Mouse (Mus musculus): ENCODE data around the gene Atp6v0e2. TPM values are rescaled to one million over a fixed set of nuclear protein-coding genes. Genes with fewer than 3 reads are reported as not detected.
"Not testable (repeated sequence)": the region's sequence is repeated elsewhere in the genome, so short reads cannot be mapped to it uniquely, and the experiment has no call there.

Atp6v0e2 gene
- polyA plus RNA-seq, 1 experiment from 2014 or later, result 20.4 TPM

DNA sequence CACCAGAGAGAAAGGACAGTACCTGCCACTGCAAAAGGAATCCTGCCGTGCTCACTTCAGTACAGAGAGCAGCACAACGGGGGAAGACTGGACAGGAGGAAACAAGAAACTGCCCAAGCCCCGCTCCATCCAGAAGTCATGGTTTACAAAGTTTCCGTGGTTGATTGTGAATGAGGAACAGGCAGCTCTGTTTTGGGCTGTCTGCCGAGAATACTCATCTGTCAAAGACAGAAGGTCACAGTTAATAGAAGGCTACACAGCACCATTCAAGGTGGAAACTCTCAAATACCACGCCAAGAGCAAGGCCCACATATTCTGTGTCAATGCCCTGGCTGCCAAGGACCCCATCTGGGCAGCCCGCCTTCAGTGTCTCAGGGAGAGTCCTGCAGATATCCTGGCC lies 25.6 kb upstream of the Atp6v0e2 start:
- 81% methylated on average over 7 of the region's 7 CpGs for WGBS
- Histone ChIP-seq H3K4me3 (no peak overlapping the region), H3K36me3 (peaks cover 64% of the 10 kb centered on the region), H3K27ac (ENCODE audit: poor library complexity, severe bottlenecking) (no peak overlapping the region), H3K4me2 (no peak overlapping the region), H3K9ac (no peak overlapping the region), H3K4me1 (replicated peaks) (no peaks in the 10 kb centered on the region), H3K9me3 (replicated peaks) (no peaks in the 10 kb centered on the region; the same call in 1 of the 2 replicates), H3K27me3 (replicated peaks) (no peaks in the 10 kb centered on the region)
- no peak for ATAC-seq (ENCODE audit: insufficient number of reproducible peaks, low FRiP score)

DNA sequence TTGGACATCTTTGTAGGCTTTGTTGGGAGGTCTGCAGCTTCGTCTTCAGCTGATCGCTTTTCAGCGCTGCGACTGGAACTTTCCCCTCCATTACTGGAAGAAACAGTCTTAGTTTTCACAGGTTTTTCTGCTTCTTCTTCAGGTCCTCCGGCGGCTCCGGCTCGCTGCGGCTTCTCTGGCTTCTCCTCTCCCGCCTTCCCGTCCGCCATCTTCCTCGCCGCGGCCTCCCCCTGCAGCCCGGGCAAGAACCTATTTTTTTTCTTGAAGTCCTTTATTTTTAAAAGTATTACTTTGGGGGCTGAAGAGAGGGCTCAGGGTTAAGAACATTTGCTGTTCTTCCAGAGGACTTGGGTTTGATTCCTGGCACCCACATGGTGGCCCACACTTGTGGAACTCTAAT lies 12.5 kb upstream of the Atp6v0e2 start:
- H3K36me3 ChIP-seq, result peaks cover 16% of the 10 kb centered on the region
- ATAC-seq (ENCODE audit: insufficient number of reproducible peaks, low FRiP score); H3K27me3 ChIP-seq (replicated peaks); H3K9ac ChIP-seq; H3K9me3 ChIP-seq (replicated peaks); H3K4me1 ChIP-seq (replicated peaks); H3K27ac ChIP-seq (ENCODE audit: poor library complexity, severe bottlenecking); H3K4me3 ChIP-seq; H3K4me2 ChIP-seq: not testable (repeated sequence)
- 90% methylated on average over 16 of the region's 16 CpGs for WGBS

- peaks cover 17% of the 10 kb centered on the region for H3K36me3 ChIP-seq
- H3K4me3 ChIP-seq, result no peak overlapping the region
- ATAC-seq (ENCODE audit: insufficient number of reproducible peaks, low FRiP score), result no peak
- no peaks in the 10 kb centered on the region for H3K27me3 ChIP-seq (replicated peaks)
- no peak overlapping the region for H3K27ac ChIP-seq (ENCODE audit: poor library complexity, severe bottlenecking)
- peaks cover 18% of the 10 kb centered on the region for H3K4me1 ChIP-seq (replicated peaks)
- H3K9me3 ChIP-seq (replicated peaks), result no peaks in the 10 kb centered on the region
- WGBS, result 62% methylated on average over 9 of the region's 9 CpGs
- no peak overlapping the region for H3K4me2 ChIP-seq
- H3K9ac ChIP-seq, result no peak overlapping the region
These were observed 9.5 kb upstream of the Atp6v0e2 start for GRCm38 (mm10) chr6:48527901-48528300.

DNA sequence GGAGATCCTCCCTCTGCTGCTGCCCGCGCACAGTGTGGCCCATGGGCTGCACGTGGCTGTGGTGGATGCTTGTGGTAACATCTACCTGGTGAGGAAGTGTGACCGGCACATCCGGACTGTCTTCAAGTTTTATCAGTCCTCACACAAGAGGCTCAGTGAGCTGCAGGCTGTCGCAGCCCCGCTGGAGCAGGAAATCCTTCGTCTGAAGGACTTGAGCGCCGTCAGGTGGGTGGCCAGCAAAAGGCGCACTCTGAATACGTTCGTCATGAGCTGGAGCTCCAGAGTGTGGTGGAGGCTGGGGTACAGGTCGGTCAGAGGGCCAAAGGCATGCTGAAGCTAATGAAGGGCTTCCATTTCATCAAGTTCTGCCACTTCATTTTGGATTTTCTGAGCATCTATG lies 8.2 kb upstream of the Atp6v0e2 start:
- H3K4me1 ChIP-seq (replicated peaks), result peaks cover 18% of the 10 kb centered on the region
- H3K9me3 ChIP-seq (replicated peaks), result no peaks in the 10 kb centered on the region
- H3K27ac ChIP-seq (ENCODE audit: poor library complexity, severe bottlenecking), result no peak overlapping the region
- no peak overlapping the region for H3K4me2 ChIP-seq
- ATAC-seq (ENCODE audit: insufficient number of reproducible peaks, low FRiP score), result no peak
- H3K27me3 ChIP-seq (replicated peaks), result no peaks in the 10 kb centered on the region
- H3K4me3 ChIP-seq, result no peak overlapping the region
- WGBS, result 63% methylated on average over 14 of the region's 14 CpGs
- no peak overlapping the region for H3K9ac ChIP-seq
- peaks cover 17% of the 10 kb centered on the region for H3K36me3 ChIP-seq

DNA sequence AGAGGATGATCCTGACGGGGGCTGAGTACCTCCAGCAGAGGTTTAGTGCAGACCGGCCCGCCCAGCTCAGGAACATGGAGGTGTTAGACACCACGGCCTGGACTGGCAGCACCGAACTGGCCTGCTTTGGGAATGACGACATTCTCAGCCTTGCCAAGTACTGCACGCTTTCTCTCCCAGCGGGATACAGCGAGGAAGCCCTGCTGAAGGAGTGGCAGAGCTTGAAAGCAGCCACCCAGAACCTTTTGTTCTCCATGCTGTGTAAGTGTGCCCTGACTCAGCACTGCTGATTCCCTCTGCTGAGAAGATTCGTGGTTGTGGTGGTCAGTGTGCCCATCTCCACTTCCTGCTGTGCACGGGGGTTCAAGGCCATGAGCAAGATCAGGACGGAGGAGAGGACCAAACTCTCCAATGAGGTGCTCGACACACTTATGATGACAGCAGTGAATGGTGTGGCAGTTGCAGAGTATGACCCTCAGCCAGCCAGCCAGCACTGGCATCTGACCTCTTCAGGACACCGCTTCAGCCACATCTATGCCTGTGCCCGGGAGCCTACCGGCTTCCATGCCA lies 7.5 kb upstream of the Atp6v0e2 start:
- Histone ChIP-seq H3K27me3 (replicated peaks) (no peaks in the 10 kb centered on the region), H3K4me3 (no peak overlapping the region), H3K4me1 (replicated peaks) (peaks cover 18% of the 10 kb centered on the region), H3K4me2 (no peak overlapping the region), H3K27ac (ENCODE audit: poor library complexity, severe bottlenecking) (no peak overlapping the region), H3K9me3 (replicated peaks) (no peaks in the 10 kb centered on the region), H3K36me3 (peaks cover 15% of the 10 kb centered on the region), H3K9ac (peak overlapping the region; percentile 20; the same call in 1 of the 2 replicates)
- WGBS, result 75% methylated on average over 16 of the region's 16 CpGs
- ATAC-seq (ENCODE audit: insufficient number of reproducible peaks, low FRiP score), result no peak

- peaks cover 11% of the 10 kb centered on the region; the same call in 1 of the 2 replicates for H3K36me3 ChIP-seq
- 57% methylated on average over 2 of the region's 2 CpGs for WGBS
- no peak overlapping the region for H3K4me2 ChIP-seq
- H3K4me3 ChIP-seq, result no peak overlapping the region
- H3K9me3 ChIP-seq (replicated peaks), result no peaks in the 10 kb centered on the region
- H3K27ac ChIP-seq (ENCODE audit: poor library complexity, severe bottlenecking), result no peak overlapping the region
- H3K4me1 ChIP-seq (replicated peaks), result peaks cover 18% of the 10 kb centered on the region
- ATAC-seq (ENCODE audit: insufficient number of reproducible peaks, low FRiP score), result no peak
- no peak overlapping the region for H3K9ac ChIP-seq
- no peaks in the 10 kb centered on the region for H3K27me3 ChIP-seq (replicated peaks)
These were observed 6.6 kb upstream of the Atp6v0e2 start for GRCm38 (mm10) chr6:48530862-48531261.

DNA sequence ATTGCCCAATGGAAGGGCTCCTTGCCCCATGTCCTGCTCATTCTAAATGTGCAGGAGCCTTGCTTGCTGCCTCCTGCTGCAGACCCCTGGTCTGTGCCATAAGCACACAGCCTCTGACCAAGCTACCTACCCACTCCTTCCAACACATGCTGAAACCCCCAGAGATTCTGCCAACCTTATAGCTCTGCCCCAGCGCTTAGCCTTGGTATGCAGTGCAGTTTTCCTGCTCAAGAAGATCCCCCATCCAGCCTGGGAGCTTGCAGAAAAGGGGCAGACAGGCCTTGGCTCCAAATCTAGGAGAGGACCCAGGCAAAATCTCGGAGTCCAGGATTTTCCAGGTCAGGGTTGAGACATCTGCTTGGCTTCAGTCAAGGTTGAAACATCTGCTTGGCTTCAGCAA lies 3.9 kb upstream of the Atp6v0e2 start:
- Histone ChIP-seq H3K9me3 (replicated peaks) (no peaks in the 10 kb centered on the region), H3K4me1 (replicated peaks) (peaks cover 34% of the 10 kb centered on the region), H3K9ac (no peak overlapping the region), H3K27ac (ENCODE audit: poor library complexity, severe bottlenecking) (no peak overlapping the region), H3K36me3 (peaks cover 7% of the 10 kb centered on the region; the same call in 1 of the 2 replicates), H3K4me2 (no peak overlapping the region), H3K4me3 (no peak overlapping the region), H3K27me3 (replicated peaks) (no peaks in the 10 kb centered on the region)
- WGBS, result 74% methylated on average over 2 of the region's 2 CpGs
- no peak for ATAC-seq (ENCODE audit: insufficient number of reproducible peaks, low FRiP score)

DNA sequence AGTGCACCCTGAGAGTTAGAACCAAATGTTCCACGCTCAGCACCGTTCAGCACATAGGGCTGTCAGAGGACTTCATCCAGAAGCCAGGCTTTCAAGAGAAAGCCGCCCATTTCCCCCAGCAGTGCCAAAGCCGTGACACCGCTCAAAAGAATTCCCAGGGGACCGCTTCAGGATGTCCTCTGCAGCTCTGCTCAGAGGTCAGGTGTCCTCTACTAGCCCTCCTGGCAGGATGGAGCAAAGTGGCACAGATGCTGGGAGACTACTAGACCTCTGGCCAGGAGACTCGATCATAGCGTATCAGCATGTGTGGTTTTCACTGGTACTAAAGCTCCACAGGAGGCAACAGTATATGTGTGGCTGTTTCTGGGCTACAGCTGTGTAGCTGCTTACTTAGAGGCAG lies 2.5 kb upstream of the Atp6v0e2 start:
- no peak for ATAC-seq (ENCODE audit: insufficient number of reproducible peaks, low FRiP score)
- 77% methylated on average over 8 of the region's 8 CpGs for WGBS
- peaks cover 33% of the 10 kb centered on the region for H3K4me1 ChIP-seq (replicated peaks)
- no peak overlapping the region for H3K27ac ChIP-seq (ENCODE audit: poor library complexity, severe bottlenecking)
- H3K9me3 ChIP-seq (replicated peaks), result no peaks in the 10 kb centered on the region
- no peaks in the 10 kb centered on the region for H3K27me3 ChIP-seq (replicated peaks)
- H3K36me3 ChIP-seq, result peaks cover 5% of the 10 kb centered on the region; the same call in 1 of the 2 replicates
- H3K9ac ChIP-seq, result no peak overlapping the region
- no peak overlapping the region for H3K4me2 ChIP-seq
- no peak overlapping the region for H3K4me3 ChIP-seq

DNA sequence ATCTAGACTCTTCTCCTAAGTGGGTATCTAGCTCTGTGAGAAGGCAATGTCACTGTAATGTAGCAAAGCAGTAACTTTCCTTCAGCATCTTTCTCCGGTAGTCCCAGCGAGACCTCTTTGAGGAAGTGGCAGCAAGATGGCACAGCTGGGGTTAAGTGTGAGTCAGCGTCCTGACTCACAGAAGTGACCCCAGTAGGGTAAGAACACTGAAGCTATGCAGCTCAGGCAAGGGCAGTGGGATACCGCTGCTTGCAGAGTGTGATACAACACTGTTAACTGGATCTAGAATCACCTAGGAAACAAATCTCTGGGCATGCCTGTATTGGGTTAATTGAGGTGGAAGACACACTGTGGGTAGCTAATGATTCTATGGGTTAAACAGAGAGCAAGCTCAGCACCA lies 1.3 kb upstream of the Atp6v0e2 start:
- peaks cover 21% of the 10 kb centered on the region for H3K4me1 ChIP-seq (replicated peaks)
- whole genome bisulfite sequencing, result 58% methylated on average over 4 of the region's 4 CpGs
- H3K9me3 ChIP-seq (replicated peaks), result no peaks in the 10 kb centered on the region
- no peak for ATAC-seq (ENCODE audit: insufficient number of reproducible peaks, low FRiP score)
- peaks cover 8% of the 10 kb centered on the region for H3K36me3 ChIP-seq
- H3K27me3 ChIP-seq (replicated peaks), result no peaks in the 10 kb centered on the region
- no peak overlapping the region for H3K9ac ChIP-seq
- H3K4me2 ChIP-seq, result no peak overlapping the region
- no peak overlapping the region for H3K4me3 ChIP-seq
- H3K27ac ChIP-seq (ENCODE audit: poor library complexity, severe bottlenecking), result no peak overlapping the region

GRCm38 (mm10) chr6:48538841-48539737 lies 1.7 kb downstream of the Atp6v0e2 start:
- Histone ChIP-seq H3K4me1 (replicated peaks) (peaks cover 26% of the 10 kb centered on the region), H3K27me3 (replicated peaks) (no peaks in the 10 kb centered on the region), H3K27ac (ENCODE audit: poor library complexity, severe bottlenecking) (no peak overlapping the region), H3K9me3 (replicated peaks) (no peaks in the 10 kb centered on the region), H3K36me3 (peaks cover 3% of the 10 kb centered on the region; the same call in 1 of the 2 replicates), H3K4me2 (no peak overlapping the region), H3K9ac (no peak overlapping the region), H3K4me3 (no peak overlapping the region)
- 66% methylated on average over 5 of the region's 5 CpGs for WGBS
- ATAC-seq (ENCODE audit: insufficient number of reproducible peaks, low FRiP score), result no peak

DNA sequence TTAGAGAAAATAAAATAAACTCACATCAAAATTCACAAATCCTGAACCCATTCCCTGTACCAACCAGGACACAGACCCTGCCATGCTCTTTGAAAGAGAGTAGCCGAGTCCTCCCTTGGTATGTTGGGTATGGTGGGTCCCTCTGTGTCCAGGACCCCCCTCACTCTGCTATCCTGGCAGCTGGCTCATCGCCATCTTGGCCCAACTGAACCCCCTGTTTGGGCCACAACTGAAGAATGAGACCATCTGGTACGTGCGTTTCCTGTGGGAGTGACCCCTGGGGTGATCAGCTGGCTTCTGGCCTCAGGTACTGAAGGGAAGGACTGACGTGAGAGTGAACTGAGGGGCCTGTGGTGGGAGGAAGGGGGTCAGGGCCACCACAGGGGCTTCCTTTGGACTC lies 2.4 kb downstream of the Atp6v0e2 start:
- no peak overlapping the region for H3K4me3 ChIP-seq
- H3K4me2 ChIP-seq, result no peak overlapping the region
- H3K27me3 ChIP-seq (replicated peaks), result no peaks in the 10 kb centered on the region
- peaks cover 3% of the 10 kb centered on the region; the same call in 1 of the 2 replicates for H3K36me3 ChIP-seq
- ATAC-seq (ENCODE audit: insufficient number of reproducible peaks, low FRiP score), result peak; percentile 29; the same call in 1 of the 2 replicates
- H3K9ac ChIP-seq, result no peak overlapping the region
- peaks cover 26% of the 10 kb centered on the region for H3K4me1 ChIP-seq (replicated peaks)
- WGBS, result 72% methylated on average over 5 of the region's 5 CpGs
- H3K9me3 ChIP-seq (replicated peaks), result no peaks in the 10 kb centered on the region
- no peak overlapping the region for H3K27ac ChIP-seq (ENCODE audit: poor library complexity, severe bottlenecking)

Data from heart, embryonic 12.5 days (tissue).